24 mouse cellular contexts compared by ENCODE assay signal in the genomic region with DNA sequence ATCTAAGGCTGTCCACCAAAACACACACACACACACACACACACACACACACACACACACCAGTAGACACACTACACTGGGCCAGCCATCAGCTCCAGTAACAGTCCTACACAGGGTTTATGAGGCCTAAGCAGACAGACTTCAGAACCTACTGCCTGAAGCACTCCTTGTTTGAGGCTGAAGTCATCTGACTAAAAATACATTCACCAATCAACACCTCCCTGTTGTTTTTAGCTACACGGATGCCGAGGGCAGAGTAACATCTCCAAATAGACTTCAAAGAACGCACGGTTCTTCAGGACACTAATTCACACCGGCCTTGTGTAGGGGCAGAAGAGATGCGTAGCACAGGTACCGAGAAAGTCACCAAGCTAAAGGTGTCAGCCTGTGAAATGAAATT.
DNase-seq lines count a peak whose midpoint lies in the region; ATAC-seq and TF ChIP-seq lines count a peak whose summit lies in the region.
"Had no signal": no experiment of that assay in that cellular context is flagged by ENCODE, and none has a peak within 500 bp of the region (broad histone marks: within the 10 kb centered on the region; RNA-seq: fewer than 3 reads in every experiment).

No protein-coding gene starts in this region.

- intact Hi-C loops in left cerebral cortex, adult 2 months (cut with DNase I) = loop anchor here (5.0 kb wide), 3 partner anchors 206 to 269 kb away; no protein-coding TSS in a partner anchor
- intact Hi-C loops in left cerebral cortex, postnatal 14 days (cut with DNase I) = loop anchor here (5.0 to 10.0 kb wide), 2 partner anchors 249 to 591 kb away; no protein-coding TSS in a partner anchor

- no peak overlapping the region for H3K9ac ChIP-seq in heart, embryonic 11.5 days (ENCODE audit: low read depth, low read length)
- no peak overlapping the region for H3K9ac ChIP-seq in heart, embryonic 15.5 days
- H3K9ac ChIP-seq: embryonic facial prominence, embryonic 15.5 days; forebrain, embryonic 13.5 days; limb, embryonic 12.5 days; liver, embryonic 15.5 days; lung, embryonic 15.5 days; midbrain, embryonic 15.5 days had no signal

- no peaks in the 10 kb centered on the region for H3K9me3 ChIP-seq in heart, embryonic 11.5 days (replicated peaks; ENCODE audit: control insufficient read depth, low read length)
- H3K9me3 ChIP-seq in heart, embryonic 15.5 days (replicated peaks) = no peaks in the 10 kb centered on the region
- H3K9me3 ChIP-seq: embryonic facial prominence, embryonic 10.5 days; embryonic facial prominence, embryonic 15.5 days; forebrain, embryonic 13.5 days; limb, embryonic 12.5 days; liver, embryonic 15.5 days; lung, embryonic 15.5 days; midbrain, embryonic 10.5 days; midbrain, embryonic 15.5 days had no signal

- no peaks in the 10 kb centered on the region for H3K36me3 ChIP-seq in heart, embryonic 11.5 days (ENCODE audit: control insufficient read depth, insufficient read depth, low read length)
- H3K36me3 ChIP-seq in heart, embryonic 15.5 days = no peaks in the 10 kb centered on the region
- H3K36me3 ChIP-seq: embryonic facial prominence, embryonic 10.5 days; embryonic facial prominence, embryonic 15.5 days; limb, embryonic 12.5 days; liver, embryonic 15.5 days; lung, embryonic 15.5 days; midbrain, embryonic 10.5 days; midbrain, embryonic 15.5 days had no signal

- H3K4me2 ChIP-seq in heart, embryonic 11.5 days = no peak overlapping the region
- H3K4me2 ChIP-seq in heart, embryonic 15.5 days = peak overlapping the region; percentile 27; the same call in 1 of the 2 replicates
- H3K4me2 ChIP-seq: embryonic facial prominence, embryonic 15.5 days; forebrain, embryonic 13.5 days; limb, embryonic 12.5 days; liver, embryonic 15.5 days; lung, embryonic 15.5 days; midbrain, embryonic 15.5 days had no signal

- no peak overlapping the region for H3K4me3 ChIP-seq in heart, embryonic 11.5 days (ENCODE audit: low read depth, low read length)
- no peak overlapping the region for H3K4me3 ChIP-seq in left cerebral cortex, adult 2 months
- no peak overlapping the region for H3K4me3 ChIP-seq in heart, embryonic 15.5 days
- H3K4me3 ChIP-seq: embryonic facial prominence, embryonic 10.5 days; embryonic facial prominence, embryonic 15.5 days; forebrain, embryonic 13.5 days; limb, embryonic 12.5 days; liver, embryonic 15.5 days; lung, embryonic 15.5 days; midbrain, embryonic 10.5 days; midbrain, embryonic 15.5 days had no signal

- H3K27ac ChIP-seq in heart, embryonic 11.5 days (ENCODE audit: low read depth, low read length) = no peak overlapping the region
- peak overlapping the region; percentile 90 for H3K27ac ChIP-seq in left cerebral cortex, adult 2 months
- H3K27ac ChIP-seq in heart, embryonic 15.5 days = peak overlapping the region; percentile 57
- H3K27ac ChIP-seq: embryonic facial prominence, embryonic 10.5 days; embryonic facial prominence, embryonic 15.5 days; forebrain, embryonic 13.5 days; limb, embryonic 12.5 days; liver, embryonic 15.5 days; lung, embryonic 15.5 days; midbrain, embryonic 10.5 days; midbrain, embryonic 15.5 days had no signal

- no peak for ATAC-seq in heart, embryonic 11.5 days (replicated peaks; ENCODE audit: insufficient number of reproducible peaks, low FRiP score, low TSS enrichment)
- ATAC-seq in heart, embryonic 15.5 days (replicated peaks; ENCODE audit: insufficient number of reproducible peaks, insufficient read depth, low FRiP score, low read depth) = peak; percentile 79; the same call in 1 of the 2 replicates
- ATAC-seq: CD4-positive, CD25-positive, alpha-beta regulatory T cell, adult 4 months; forebrain, embryonic 13.5 days; hindbrain, embryonic 16.5 days; midbrain, embryonic 15.5 days had no signal

- no peaks in the 10 kb centered on the region; the same call in 1 of the 2 replicates for H3K4me1 ChIP-seq in heart, embryonic 11.5 days (ENCODE audit: control insufficient read depth, insufficient read depth, low read length)
- H3K4me1 ChIP-seq in heart, embryonic 15.5 days (replicated peaks) = peaks cover 12% of the 10 kb centered on the region
- H3K4me1 ChIP-seq: liver, embryonic 15.5 days; lung, embryonic 15.5 days; midbrain, embryonic 10.5 days; midbrain, embryonic 15.5 days had no signal

- no peaks in the 10 kb centered on the region for H3K27me3 ChIP-seq in heart, embryonic 11.5 days (ENCODE audit: control insufficient read depth, insufficient read depth, low read length)
- no peaks in the 10 kb centered on the region for H3K27me3 ChIP-seq in heart, embryonic 15.5 days
- H3K27me3 ChIP-seq: embryonic facial prominence, embryonic 15.5 days; forebrain, embryonic 13.5 days; limb, embryonic 12.5 days; lung, embryonic 15.5 days; midbrain, embryonic 15.5 days had no signal

- no peak for TF ChIP-seq CTCF in left cerebral cortex, adult 2 months (IDR thresholded peaks at IDR 0.05)

- WGBS in heart, embryonic 11.5 days (ENCODE audit: insufficient replicate concordance) = 53% methylated on average over 7 of the region's 7 CpGs
- 36% methylated on average over 7 of the region's 7 CpGs for WGBS in heart, embryonic 15.5 days

- peak; percentile 88 for DNase-seq in heart, adult 11 months
- no peak for DNase-seq in left cerebral cortex, adult 2 months (ENCODE audit: extremely low spot score in 1 of 2, low spot score in 2 of 2)
- DNase-seq in left cerebral cortex, postnatal 14 days (ENCODE audit: low spot score in 2 of 2) = no peak
- DNase-seq in skeletal muscle tissue, adult 2 months (ENCODE audit: low read depth, low spot score) = peak; percentile 29
- no peak for DNase-seq in frontal cortex, adult 2 months (ENCODE audit: extremely low spot score in 1 of 2, low spot score in 1 of 2)
- DNase-seq in kidney, adult 18-20 months = no peak
- DNase-seq: adrenal gland, postnatal 36 days; cerebellum, adult 18-20 months; cerebellum, postnatal 25 days; kidney, adult 2 months; kidney, postnatal 4 days; thymus, postnatal 4 days had no signal

Comparison
In these comparisons a context has a peak if more than half of its experiments do, and no peak if none do; other contexts are left out.
1. DNase-seq: peak in heart, adult 11 months (single experiment) and skeletal muscle tissue, adult 2 months (single experiment); none in left cerebral cortex, adult 2 months (0 of 2), left cerebral cortex, postnatal 14 days (0 of 2), frontal cortex, adult 2 months (0 of 2) and kidney, adult 18-20 months (single experiment).